Mouse (Mus musculus) cerebellum, postnatal 4 days (tissue): ENCODE data around the gene Calm2.

Source experiments
- DNase-seq, 2 experiments: peaks; one replicate each; pipeline ENCODE4 v3.0.0; 2022; ENCODE audit warnings: low spot score in 2 of 2, mixed read lengths in 1 of 2

Gene Calm2

DNA sequence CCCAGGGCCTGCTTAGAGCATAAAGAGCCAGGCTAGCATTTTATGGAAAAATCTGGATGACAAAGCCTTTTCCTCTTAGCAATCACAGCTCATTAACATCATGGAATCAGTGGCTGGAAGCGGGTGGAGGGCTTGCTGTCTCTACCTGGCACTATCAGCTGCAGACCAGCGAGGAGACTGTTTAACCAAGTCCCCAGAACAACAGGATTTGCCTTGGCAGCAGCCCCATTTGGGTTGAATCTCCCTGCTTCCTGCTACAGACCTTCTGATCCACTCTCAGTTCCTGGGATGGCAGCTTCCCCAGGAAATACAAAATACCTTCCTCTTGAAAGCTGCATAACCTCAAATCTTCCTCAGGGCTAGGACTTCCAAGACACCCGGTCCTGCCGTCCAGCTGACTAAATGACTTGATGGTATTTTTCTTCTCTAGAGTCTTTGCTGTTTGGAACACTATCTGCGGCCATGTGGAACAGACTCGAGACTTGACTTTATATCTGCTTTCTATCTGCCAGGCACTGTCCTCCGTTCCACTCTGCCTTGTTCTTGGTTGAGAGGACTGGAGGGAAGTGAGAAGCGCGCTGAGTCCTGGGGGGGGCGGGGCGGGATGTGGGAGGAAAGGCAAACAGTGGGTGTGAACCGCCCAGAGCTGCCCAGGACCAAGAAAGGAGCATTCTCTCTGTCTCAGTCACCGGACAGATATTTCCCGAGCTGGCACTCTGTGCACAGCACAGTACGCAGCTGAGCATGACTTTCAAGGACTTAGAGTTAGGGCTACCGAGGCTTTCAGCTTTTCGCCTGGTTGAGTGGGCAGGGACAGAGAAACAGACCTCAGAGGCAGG is 12.4 kb upstream of the Calm2 start:
- peak in 1 of 2 experiments; percentile 58 for DNase-seq

GRCm38 (mm10) chr17:87457961-87458360 is 11.2 kb upstream of the Calm2 start:
- DNase-seq = no peak

DNA sequence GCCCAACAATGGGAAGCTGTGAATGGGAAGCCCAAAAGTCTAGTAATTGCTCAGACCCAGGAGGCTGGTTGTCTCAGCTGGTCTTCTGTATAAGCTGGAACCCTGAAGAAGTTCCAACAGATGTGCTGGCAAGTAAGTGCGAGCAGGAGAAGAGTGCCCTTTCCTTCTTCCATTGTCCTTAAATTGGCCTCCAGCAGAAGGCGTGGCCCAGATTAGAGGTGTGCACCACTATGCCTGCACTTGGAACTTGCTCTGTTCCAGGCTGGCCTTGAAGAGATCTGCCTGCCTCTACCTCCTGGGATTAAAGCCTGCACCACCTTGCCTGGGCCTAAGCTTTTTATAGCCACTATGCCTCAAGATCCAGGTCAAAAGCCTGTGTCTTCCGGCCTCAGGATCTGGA is 7.4 kb upstream of the Calm2 start:
- no peak for DNase-seq

DNA sequence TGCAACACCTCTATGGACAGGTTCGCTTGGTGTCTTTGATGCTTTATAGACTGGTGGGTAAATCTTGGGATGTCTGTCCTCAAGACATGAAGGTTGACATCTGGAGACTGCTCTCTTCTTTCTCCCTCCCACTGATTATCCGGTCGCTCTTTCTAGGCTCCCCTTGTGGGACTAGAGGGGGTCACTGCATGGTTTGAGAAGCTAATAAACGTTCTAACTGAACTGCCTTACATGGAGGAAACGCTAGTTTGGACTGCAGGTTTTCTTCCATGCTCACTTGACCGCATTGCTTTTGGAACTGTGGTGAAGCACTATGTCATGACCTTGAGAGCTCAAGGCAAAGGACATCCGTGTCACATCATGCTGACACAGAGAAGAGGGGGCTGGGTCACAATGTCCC is 6.6 kb upstream of the Calm2 start:
- no peak for DNase-seq

GRCm38 (mm10) chr17:87448881-87449280 is 2.1 kb upstream of the Calm2 start:
- no peak for DNase-seq

- no peak for DNase-seq
These were observed 1.6 kb upstream of the Calm2 start for GRCm38 (mm10) chr17:87448339-87448738.

- DNase-seq = no peak
These were observed 971 bp upstream of the Calm2 start for GRCm38 (mm10) chr17:87447612-87448200.

DNA sequence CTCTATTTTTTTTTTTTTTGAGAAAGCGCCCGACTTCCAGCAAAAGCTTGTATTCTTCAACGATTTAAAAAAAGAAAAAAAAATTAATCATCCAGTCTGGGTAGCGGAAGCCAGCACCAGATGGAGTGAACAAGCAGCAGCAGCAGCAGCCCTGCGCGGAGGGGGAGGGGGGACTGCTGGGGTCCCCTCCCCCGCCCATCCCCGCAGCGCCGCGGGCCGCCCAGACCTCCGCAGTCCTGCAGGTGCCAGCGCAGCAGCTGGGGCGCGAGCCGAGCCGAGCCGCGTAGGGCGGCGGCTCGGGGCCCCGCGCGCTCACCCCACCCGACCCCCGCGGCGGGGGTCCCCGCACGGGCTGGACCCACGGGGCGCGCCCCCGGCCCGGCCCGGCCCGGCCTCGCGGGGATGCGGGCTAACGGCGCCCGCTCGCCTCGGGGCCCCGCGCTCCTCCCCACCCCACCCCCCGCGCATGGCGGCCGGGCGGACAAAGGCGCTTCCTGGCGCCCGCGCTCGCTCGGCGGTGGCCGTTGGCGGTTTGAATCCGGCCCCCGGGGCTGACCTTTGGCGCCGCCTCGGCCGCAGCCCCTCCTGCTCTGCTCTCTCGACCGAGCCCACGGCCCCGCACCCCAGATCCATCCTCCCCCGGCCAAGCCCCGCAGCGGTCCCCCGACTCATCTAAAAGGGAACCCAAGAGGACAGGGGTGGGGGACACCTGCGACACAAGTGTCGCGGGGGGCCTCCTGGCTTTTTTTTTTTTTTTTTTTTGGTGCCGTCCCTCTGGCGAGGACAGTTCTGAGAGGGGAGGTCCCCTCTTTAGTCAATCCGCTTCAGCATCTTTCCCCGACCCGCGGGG is 593 bp downstream of the Calm2 start:
- peak; percentile 45 to 76 for DNase-seq

DNA sequence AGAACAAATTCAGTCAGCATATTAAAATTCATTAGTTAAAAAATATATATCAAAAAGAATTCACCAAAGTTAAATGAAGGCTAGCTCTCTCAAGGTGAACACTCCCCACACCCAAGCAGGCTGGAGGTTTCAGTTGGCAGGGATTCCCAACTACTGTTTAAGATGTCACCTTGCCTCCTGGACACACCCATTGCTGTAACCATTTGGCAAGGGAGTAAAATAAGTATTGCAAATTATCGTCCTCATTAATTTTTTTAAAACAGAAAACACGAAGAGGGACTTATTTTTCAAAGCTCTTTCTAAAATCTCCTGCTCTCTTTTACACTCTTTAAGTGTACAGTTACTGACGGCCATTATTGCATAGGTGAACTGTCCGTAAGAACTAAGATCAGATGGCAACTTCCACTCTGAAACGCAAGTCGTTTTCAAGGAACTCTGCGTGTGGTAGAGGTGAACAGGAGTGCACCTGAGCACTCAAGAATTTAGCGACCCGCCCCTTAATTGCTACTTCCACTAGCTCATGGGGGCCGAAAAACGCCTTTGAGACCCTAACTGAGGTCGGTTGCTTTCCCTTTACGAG is 1.3 kb downstream of the Calm2 start:
- no peak for DNase-seq

- no peak for DNase-seq
These were observed 2.0 kb downstream of the Calm2 start for GRCm38 (mm10) chr17:87444763-87445162.

DNA sequence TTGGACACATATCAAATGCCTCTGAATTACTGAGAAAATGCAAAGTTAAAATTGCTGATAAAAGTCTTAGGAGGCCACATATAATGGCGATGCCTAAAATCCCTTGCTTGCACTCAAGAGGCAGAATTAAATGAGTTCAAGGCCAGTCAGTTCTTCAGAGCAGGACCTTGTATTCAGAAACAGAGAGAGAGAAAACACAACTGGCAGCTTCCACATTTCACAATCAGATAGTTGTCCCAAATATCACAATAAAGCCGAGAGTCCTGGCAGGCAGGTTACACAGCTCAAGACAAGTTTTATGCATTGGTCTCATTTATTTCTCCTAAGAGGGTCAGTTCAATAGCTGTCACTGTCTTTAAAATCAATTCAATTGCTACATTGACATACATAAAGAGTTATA is 5.2 kb downstream of the Calm2 start:
- no peak for DNase-seq

DNA sequence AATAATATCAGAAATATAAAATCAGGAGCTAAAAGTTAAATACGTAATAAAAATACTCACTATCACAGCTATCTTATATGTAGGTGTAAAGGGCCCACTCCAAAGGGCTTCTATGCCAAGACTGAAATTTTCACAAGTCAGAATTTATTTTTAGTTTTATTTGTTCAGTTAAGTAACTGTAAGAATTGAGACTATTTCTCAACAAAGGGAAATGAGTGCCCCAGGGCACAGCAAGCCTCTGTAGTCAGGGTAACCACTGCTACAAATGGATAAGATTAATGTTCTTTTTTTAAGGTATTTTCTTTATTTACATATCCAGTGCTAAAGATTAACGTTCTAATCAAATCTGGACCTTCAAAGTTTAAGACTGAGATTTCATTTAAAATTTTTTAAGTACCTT is 7.3 kb downstream of the Calm2 start:
- DNase-seq = no peak

DNA sequence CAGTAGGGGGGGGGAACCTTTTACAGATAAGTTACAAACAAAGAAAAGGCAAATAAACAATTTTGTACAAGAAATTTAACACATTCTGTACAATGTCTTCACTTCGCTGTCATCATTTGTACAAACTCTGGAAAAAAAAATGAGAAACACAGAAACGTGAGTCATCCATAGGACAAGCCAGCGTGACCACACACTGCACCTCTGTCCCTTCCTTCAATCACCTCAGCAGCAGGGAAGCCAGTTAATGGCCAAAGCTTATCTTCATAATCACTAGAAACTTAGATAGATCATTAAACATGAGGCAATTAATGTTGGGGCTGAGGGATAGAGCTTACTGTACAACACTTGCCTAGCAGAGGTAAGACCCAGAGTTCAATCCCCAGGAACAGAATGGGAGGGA is 12.8 kb downstream of the Calm2 start:
- no peak for DNase-seq

- DNase-seq = no peak
These were observed 14.0 kb downstream of the Calm2 start for GRCm38 (mm10) chr17:87432743-87433142.

DNA sequence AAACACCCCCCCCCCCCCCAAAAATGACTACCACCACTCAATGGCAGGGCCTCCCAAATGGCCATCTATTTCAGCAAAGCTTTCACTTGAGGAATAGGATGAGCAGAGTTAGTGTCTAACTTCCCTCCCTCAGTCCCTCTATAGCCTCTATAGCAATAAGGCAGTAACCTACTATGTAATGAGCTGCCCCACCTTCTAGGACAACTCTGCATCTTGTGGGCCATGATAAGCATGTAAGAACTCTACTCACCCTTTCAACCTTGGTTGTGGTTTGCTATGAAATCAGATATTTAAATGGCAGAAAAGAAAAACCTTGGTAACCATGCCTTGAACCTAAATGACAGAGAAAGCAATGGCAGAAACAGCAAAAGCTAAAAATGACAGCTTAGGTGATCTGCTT is 14.4 kb downstream of the Calm2 start:
- DNase-seq = no peak

DNA sequence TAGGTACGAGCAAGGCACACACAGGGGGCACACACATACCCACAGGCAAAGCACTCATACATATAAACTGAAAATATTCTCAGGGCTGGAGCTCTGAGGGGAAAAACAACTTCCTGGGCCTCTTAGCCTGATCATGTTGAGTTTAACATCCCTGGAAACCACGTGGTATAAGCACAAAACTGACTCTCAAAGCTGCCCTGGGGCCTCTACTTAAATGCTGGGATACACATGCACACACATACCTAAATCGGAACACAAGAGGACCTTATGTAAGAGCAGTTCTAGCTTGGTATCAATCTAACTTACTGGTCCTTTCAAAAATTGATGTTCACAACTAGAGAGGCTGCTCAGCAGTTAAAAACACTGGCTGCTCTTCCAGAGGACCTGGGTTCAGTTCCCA is 17.3 kb downstream of the Calm2 start:
- DNase-seq = no peak

DNA sequence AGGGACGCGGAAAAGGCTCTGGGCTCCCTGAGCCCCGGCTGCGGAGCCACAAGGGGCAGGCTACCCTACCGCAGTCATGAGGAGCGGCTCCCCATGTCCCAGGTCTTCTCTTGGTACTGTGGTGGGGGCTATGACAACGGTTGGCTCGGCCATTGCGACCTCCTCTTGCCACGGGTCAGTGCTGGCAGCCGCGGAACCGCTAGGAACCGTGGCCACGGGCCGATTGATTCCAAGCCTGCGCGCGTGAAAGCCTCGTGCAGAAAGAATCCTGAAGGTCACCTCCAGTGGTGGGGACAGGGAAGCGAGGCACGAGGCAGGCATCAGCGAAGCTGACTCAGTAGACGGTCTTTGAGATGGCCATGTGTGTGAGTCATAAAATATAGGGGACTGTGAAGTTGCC is 19.2 kb downstream of the Calm2 start, which contains the start of gene Stpg4:
Gene Stpg4 (minus strand): TSS at position 231 of the 400 bp plus-strand sequence.
- no peak for DNase-seq

- no peak for DNase-seq
These were observed 28.7 kb downstream of the Calm2 start for GRCm38 (mm10) chr17:87418082-87418481.

DNA sequence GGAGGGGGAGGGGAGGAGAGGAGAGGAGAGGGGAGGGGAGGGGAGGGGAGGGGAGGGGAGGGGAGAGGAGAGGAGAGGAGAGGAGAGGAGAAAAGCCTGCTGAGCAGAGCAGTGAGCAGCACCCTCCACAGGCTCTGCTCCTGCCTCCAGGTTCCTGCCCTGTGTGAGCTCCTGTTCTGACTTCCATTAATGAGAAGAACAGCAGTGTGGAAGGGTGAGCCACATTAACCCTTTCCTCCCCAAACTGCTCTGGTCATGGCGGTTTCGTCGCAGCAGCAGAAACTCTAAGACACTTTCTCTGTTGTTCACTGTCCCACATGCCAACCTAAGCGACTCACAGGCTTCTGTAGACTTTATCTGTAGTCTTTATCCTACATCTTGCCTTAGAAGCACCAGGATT is 40.1 kb downstream of the Calm2 start:
- no peak for DNase-seq

- no peak for DNase-seq
These were observed 41.2 kb downstream of the Calm2 start for GRCm38 (mm10) chr17:87405576-87405975.

DNA sequence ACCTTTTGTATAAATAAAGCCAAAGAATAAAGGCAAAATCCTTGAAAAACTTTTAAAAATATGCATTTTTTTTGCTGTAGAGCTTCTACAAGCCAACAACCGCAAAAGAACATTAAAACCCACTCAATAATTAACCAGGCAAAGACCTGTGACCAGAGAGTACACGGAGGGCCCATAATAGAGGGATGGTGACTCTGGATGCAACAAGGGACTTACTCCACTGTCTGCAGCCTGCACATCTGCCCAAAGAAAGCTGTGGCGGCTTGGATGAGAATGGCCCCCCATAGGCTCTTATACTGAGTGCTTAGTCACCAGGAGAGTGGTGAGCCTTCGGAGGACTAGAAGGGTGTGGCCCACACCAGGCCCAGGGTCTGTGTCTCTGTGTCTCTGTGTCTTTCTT is 43.3 kb downstream of the Calm2 start:
- DNase-seq = no peak

DNA sequence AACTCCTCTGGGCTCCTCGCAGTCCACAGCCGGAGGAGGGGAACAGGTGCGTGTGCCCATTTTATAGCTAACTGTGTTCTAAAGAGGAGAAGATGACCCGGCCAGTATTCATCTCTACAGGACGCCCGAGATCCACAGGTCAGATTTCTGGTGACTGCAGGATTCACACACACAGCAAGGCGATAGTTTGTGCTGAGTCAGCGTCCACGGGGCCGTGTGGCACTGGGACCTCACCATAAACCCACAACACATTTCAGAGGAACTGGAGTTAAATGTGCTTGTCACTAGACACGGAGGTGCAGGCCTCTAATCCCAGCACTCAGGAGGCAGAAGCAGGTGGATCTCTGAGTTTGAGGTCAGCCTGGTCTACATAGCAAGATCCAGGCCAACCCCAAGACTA is 44.3 kb downstream of the Calm2 start:
- no peak for DNase-seq
